Mouse (Mus musculus) gastrocnemius, adult 18-20 months (tissue): ENCODE data around the gene Gm27021. TPM values are rescaled to one million over a fixed set of nuclear protein-coding genes. Genes with fewer than 3 reads are reported as not detected.

Experiments
- DNase-seq: peaks from one replicate; pipeline ENCODE4 v3.0.0; 2021; ENCODE audit warnings: low spot score
- total RNA-seq, 2 experiments: library from RNA; stranded (reverse); gene quantifications; 2 replicates each; pipeline ENCODE4 v1.2.3; 2021

The Gm27021 gene
- total RNA-seq, 2 experiments from 2014 or later: not detected

DNA sequence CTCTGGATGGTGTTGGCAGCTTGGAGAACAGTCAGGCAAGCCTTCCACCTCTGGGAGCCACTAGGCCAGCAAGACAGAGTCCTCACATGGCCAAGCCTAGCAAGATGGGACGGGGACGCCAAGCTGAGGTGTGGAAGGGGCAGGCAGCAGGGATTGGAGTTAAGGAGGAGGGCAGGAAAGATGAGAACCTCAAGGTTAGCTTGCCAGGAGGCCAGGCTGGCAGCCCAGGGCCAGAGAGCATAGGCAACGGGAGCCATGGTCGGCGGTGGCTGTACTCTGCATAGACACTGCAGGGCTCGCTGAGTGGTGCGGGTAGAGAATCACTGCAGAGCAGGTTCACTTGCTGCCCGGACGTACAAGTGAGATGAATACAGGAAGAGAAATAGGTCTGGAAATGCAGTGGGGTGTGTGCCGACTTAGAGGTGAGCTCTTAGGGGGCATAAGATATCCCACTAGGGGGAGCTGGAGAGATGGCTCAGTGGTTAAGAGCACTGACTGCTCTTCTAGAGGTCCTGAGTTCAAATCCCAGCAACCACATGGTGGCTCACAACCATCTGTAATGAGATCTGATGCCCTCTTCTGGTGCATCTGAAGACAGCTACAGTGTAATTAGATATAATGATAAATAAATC, 25.7 kb downstream of the Gm27021 start:
- peak; percentile 39 for DNase-seq

DNA sequence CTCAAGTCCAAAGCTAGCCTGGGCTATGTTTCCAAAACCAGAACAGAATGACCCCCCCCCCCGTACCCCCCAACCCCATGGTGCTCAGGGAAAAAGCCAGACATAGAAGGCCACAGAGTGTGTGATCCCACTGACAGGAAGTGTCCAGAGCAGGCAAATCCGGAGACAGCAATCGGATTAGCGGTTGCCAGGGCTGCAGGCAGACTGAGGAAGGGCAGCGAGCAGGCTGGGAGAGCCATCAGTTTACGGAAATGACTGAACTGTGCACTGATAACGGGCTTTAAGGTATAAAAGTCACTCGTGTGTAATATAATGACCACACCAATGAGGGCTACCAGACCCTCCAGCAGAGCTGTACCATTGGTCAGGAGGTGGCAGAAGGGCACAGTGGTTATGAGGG, 26.6 kb downstream of the Gm27021 start:
- no peak for DNase-seq

DNA sequence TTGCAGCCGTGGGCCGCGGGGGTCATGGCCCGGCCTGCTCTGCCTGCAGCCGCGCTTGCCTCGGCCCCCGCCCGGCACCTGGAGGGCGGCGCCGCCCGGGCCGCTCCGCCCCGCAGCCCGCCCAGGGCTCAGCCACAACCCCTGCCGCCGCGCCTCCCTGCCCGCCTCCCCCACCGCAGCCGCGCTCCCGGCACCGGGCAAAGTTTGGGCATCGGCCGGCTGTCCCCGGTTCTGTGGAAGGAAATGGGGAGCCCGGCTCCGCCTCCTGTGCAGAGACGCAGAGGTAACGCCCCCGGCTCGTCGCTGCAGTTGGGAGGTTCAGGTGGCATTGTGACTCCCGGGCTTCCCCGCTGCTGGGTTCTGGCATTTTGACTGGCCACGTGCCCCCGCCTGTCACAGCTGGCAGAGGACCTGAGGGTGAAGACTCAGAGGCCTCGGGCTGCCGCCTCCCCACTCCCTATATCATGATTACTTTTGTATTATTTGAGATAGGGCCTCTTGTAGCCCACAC, 33.5 kb downstream of the Gm27021 start:
- peak; percentile 56 for DNase-seq

DNA sequence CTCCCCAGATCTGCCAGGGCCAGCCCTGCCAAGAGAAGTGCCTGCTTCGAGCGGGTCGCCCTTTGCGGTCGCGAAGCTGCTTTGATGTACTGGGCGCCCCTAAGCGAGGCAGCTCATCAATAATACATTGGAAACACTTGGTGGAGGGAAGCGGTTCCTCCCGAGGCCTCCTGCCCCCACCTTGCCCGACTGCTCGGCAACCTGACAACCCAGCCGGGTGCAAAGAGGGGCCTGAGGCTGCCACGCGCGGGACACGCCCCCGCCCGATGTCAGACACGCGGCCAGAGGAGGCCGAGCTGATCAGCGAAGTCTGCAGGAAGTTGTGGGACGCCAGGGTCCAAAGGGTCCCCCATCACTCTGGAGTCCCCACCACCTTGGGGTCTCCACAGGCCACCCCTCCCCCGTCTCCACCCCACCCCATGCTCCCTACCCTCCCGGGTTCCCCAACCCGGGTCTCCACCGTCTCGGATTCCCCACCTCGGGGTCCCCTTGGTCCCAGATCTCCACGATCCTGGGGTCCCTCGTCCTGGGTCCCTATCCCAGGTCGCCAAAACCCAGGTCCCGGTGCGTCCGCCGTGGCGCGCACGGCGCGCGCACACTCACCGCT, 34.1 kb downstream of the Gm27021 start:
- DNase-seq: no peak

DNA sequence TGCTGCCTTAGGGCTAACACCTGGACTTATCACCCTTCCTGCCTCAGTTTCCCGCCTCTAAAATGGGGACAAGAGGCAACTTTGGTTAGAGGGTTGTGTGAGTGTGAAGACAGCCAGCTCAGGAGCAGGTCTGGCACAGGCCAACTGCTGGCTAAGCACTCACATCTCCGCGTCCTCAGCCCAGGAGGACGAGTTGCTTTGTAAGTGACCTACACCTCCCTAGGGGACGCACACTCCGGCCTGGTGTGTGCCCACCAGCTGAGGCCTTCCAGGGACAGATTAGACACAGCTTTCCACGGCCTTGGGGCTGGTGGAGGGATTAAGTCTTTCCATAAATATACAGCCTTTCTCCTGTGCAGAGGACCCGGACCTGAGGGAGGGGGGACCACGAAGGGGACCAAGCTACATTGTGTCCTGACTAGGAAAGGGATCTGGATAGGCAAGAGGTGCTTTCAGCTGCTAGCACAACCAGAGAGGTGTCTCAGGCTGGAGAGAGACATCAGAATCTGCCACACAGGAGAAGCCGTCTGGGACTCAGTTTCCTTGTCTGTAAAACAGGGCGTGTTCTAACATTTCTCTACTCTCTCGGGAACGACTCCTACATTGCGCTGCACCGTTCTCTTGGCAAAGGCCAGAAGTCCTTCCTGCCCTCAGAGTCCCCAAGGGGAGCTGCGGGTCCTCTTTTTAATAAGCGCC, 34.8 kb downstream of the Gm27021 start:
- DNase-seq: no peak

DNA sequence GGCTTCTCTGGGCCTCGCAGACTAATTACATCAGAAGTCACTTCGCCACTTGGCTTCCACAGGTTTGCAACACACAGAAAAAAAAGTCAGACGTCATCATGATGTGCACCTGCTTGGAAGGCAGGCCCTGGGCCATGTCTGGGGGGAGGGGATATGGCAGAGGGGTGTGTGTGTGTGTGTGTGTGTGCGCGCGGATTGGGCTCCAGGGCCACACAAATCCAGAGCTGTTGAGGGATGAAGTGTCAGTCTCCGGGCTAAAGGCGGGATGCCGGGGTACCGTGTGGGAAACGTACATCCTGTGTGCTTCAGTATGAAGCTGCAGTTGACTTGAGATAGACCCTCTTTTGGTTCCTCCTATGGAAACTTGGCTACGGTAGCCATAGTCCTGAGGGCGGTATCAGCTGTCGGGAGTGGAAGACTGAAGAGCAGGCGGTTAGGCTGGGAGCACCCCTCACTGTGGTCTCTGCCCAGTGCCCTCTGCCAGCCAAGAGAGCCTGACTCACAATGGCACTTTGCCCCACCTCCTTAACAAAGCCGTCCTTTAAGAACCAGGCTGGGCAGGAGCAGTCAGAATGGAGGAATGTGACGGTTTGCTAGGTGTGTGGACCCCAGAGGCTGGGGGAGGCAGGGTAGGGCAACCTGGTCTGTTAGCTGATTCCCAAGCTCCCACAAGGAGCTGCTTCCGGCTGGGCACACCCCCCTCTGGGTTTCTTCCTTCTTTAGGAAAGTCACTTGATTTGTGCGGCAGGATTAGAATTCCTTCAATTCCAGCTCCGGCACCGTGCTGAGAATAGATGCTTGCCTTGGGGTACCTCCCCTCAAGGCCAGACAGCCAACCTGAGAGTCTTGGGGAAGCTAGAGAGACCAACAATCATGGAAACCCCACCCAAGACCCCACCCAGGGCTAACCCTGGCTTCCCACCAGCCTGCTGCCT, 36.2 kb downstream of the Gm27021 start:
- DNase-seq: no peak

DNA sequence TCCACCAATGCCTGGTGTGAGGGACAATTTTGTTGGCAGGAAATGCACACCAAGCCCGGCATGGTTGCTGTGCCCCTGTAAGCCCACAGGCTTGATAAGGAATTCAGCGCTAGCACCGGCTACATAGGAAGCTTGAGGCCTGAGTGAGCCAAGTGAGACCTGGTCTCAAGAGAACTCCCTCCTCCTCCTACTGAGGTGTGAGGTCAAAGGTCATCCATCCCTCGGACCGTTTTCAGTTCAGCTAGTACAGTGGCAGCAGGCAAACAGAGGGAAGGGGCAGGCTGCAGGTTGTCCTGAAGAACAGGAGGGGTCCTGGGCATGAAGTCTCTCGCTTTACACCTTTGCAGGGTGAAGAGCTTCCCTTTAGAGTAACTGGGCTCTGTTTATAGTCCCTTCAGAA, 37.0 kb downstream of the Gm27021 start:
- DNase-seq: no peak

DNA sequence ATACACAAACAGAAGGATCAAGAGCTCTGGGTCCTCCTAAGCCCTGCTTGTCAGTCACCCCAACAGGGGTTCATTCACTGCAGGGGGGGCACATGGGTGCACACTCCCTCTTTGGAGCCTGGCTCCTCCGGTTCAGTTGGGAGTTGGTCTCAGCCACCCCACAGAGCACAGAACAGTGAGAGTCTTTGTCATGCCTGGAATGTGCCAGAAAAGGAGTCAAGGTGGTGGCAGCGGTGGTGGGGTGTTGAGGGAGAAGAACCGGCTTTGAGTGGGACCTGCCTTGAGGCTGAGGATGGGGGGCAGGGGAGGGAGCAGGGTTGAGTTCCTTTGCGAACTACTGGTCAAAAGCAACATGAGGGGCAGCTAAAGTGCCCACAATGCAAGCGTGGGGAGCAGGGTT, 37.8 kb downstream of the Gm27021 start:
- DNase-seq: no peak

DNA sequence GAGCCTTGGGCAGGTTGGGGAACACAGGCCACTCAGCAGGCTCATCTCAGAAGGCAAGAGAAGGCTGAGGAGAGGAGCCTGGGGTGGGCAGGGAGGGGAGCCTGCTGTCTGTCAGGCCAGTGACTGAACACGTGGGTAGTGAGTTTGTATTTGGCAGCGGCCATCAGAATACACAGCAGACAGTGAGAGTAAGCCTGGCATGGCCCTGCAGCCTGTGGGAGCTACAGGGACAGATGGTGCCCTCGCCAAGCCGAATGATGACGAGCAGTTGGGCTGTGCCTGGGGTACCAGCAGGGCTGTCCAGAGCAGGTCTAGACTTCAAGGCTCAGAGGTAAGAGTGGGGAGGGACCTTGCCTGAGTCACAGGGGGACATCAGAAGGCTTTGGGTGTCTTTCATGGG, 40.6 kb downstream of the Gm27021 start:
- DNase-seq: no peak

DNA sequence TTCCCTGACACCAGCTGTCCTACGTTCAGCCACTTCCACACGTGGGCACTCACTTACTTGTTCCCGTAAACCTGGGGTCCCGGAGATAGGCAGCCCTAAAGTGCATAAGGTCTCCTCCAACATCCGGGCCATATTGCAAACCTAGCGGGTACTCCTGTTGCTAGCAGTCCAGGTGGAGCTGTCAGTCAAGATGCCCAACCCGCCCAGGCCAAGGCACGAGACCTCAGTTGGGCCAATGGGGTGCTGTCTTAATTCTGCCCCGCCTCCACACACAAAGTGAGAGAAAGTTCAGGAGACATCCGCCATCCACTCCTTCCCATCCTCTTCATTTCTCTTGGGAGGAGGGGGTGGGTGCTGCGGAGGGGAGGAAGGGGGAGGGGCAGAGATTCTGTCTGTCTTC, 41.4 kb downstream of the Gm27021 start:
- no peak for DNase-seq

DNA sequence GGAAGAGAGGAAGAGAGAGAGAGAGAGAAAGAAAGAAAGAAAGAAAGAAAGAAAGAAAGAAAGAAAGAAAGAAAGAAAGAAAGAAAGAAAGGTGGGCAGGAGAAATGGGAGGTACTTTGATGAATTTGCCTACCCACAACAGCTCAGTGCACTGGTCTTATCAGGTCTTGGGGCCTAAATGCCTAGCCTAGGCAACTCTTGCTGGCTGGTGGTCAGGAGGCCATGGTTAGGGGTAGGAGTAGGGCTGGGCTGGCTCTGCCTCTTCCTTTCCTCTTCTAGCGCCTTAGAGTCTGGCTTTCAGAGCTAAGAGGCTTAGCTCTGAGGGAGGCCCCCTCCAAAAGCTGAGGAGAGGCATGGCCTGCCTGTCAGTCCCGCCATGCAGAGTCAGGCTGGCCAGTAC, 44.3 kb downstream of the Gm27021 start:
- no peak for DNase-seq

DNA sequence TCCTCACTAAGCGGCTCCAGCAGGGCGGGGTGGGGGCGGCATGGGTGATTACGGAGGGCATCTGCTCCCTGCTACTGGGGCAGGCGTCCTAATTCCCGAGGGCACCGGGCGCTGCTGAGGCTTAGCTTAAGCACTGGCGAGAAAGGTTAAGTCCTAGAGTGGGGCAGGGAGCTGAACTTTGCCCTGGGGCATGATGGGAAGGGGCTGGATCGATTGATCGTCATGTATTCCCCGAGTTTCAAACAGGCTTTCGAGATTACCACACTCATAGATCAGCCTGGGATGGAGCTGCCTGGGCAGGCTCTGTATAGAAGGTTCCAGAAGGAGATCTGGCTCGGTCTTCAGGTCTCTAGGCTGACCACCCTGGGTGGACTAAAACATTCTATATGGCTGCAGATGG, 45.7 kb downstream of the Gm27021 start:
- no peak for DNase-seq

DNA sequence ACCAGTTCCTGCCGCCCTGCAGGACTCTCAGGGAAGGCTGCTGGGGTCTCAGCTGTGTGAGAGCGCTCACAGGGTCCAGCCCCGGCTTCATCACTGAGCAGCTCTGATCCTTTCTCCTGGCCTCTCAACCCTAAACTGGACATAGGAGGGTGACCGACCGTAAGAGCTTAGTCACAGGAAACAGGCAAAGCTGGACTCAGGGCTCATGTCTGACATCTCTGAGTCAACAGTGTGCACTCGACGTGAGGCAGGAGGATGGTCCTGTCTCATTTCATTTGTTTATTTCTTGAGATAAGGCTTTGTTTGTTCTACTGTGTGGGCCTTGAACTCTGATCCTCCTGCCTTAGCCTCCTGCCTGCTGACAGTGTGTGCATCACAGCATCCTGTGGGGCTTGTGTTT, 47.4 kb downstream of the Gm27021 start:
- no peak for DNase-seq

DNA sequence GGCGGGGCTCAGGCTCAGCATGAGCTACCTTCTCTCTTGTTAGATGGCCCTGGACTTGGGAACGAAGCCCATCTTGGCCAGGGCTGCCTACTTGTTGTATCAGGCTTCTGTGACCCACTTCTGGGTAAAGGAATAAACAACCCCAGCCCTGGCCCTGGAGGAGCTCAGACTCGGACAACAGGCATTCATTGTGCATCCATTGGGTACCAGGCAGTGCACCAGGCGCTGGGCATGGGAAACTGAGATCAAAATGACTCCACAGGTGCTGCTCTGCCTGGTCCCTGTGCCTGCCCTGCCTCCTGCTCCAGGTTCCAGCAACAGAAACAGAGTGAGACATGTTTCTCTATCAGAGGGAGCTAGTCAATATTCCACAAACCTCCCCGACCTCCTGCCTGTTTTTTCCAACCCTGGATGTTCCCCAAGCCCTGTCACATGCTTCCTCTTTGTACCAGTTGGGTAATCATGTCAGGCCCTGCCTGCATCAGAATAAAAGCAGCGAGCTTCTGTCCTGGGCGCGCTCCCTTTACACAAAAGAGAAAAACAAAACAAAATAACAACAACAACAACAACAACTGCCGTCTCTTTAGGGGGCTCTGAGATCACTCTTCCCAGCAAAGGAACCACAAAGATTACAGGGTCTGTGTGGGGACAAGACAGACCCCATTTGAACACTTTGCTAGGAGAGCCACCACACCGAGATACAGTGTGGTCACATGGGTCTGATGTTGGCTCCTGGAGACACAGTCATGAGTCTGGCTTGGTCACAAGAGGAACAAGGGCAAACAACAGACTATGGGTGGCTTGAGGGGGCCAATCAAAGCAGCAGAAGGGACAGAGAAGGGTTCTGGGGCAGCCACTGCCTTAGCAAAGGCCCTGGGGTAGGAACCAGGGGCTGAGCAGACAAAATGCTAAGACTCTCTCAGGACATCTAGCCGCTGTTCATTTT, 48.4 kb downstream of the Gm27021 start:
- DNase-seq: no peak

DNA sequence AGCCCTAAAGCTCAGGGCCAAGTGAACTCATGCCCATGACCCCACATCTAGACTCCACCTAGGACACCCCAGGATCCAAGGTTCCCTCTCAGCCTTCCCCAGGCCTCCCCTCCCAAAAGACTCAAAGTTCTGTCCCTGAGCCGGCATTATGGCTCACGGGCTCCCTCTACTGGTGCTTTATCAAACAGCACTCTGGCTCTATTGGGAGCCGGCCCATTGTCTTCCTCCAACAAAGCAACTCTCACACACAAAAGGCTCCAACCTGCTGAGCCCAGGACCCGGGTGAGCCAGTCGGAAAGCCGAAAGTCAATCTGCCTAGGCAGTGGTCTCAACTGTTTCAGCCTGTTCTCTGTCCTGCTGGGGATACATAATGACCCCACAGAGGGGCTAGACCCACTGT, 49.8 kb downstream of the Gm27021 start:
- DNase-seq: peak; percentile 54

DNA sequence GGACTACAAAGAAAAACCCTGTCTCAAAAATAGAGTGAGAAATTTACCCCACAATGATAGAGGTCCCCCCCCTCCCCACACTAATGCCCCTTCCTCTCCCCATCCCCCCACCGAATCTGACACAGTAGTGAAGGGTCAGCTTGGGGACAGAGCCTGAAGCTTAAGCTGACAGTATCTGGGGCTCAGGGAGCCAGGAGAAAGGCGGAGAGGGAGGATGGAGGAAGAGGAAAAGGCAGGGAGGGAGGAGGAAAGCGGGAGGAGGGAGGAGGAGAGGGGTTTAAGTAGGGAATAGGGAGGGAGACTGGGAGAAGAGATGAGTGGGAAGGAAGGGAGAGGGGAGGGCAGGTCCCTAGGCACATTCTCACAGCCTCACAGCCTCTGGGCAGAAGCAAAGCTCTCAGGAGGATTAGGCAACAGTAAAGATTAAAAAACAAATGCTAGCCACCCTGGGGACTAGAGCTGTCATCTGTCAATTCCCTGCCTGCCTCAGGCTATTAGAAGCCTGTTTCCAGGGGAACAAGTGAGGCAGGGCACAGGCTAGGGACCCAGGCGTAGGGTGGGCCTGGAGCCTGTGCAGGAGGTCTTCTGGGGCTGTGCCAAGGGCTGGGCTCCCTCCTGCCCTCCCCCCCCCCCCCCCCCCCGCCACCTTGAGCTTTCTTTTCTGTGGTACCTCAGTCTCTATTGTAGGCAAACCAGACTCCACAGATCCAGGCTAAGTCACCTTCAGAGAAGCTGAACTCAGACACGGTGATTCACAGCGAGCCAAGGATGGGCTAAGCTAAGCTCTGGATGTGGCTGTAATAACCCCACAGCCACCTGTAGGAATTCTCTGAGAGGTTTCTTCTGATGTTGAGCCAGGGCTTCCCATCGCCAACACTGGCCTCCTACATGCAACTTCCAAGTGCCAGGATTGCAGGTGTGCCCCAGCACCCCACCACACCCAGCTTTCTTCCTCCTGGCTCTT, 50.9 kb downstream of the Gm27021 start:
- DNase-seq: no peak

DNA sequence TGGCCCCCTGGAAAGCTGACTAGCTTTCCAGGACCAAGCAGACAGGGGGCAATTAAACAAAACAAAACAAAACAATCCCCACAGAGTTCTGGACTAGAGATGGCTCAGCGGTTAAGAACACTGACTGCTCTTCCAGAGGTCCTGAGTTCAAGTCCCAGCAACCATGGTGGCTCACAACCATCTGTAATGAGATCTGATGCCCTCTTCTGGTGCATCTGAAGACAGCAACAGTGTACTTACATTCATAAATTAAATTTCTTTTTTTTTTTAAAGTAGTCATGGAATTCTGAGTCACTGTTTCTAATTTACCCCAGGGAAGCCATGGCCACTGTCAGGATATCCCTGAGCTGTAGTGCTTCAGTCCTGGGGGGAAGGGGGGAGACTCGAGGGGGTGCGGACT, 53.4 kb downstream of the Gm27021 start:
- DNase-seq: no peak

DNA sequence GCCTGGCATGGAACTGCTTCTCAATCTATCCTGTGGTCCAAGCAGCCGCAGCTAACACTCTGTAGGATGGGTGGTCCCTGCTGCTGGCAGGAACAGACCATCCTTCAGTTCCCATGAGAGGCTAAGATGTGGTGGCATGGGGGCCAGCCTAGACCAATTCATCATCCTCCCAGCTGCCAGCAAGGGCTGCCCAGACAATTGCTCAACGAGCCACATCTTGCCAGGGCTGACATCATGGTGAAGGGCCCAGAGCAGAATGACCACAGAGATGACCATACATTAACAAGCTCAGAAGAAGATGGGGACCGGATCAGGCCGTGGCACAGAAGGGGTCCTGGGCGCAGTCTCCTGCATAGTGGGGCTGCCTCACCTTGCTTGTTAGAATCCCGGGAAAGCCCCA, 57.1 kb downstream of the Gm27021 start:
- no peak for DNase-seq

DNA sequence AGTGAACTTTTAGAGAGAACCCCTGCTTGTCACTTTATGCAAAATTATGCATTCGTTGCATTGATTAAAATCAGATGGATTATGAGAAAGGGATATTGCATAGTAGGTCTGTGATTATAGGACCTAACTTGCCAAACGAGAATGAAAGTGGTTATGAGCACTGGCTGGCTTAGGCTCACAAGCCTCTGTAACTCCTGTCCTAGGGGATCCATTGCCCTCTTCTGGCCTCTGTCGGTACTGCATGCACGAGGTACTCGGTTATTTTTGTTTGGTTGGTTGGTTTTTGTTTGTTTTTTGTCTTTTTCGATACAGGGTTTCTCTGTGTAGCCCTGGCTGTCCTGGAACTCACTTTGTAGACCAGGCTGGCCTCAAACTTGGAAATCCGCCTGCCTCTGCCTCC, 60.0 kb downstream of the Gm27021 start:
- peak; percentile 77 for DNase-seq
